Mouse (Mus musculus): ENCODE results near the gene Tacc3. TPM values are rescaled to one million over a fixed set of nuclear protein-coding genes. Genes with fewer than 3 reads are reported as not detected.

Tacc3 gene
- polyA plus RNA-seq, 1 experiment from 2014 or later = 125 TPM

GRCm38 (mm10) chr5:33709037-33709436, 51.1 kb downstream of the Tacc3 start:
- H3K27ac ChIP-seq (replicated peaks) = no peak overlapping the region
- ATAC-seq (ENCODE audit: extremely low read depth, insufficient number of reproducible peaks, low FRiP score, low TSS enrichment) = no peak
- no peaks in the 10 kb centered on the region; the same call in 1 of the 2 replicates for H3K27me3 ChIP-seq (replicated peaks)
- no peaks in the 10 kb centered on the region for H3K36me3 ChIP-seq
- H3K9me3 ChIP-seq = no peaks in the 10 kb centered on the region
- no peak overlapping the region for H3K9ac ChIP-seq
- no peak overlapping the region for H3K4me3 ChIP-seq
- WGBS = 14% methylated on average over 2 of the region's 2 CpGs
- no peak overlapping the region for H3K4me2 ChIP-seq
- H3K4me1 ChIP-seq = peaks cover 38% of the 10 kb centered on the region

DNA sequence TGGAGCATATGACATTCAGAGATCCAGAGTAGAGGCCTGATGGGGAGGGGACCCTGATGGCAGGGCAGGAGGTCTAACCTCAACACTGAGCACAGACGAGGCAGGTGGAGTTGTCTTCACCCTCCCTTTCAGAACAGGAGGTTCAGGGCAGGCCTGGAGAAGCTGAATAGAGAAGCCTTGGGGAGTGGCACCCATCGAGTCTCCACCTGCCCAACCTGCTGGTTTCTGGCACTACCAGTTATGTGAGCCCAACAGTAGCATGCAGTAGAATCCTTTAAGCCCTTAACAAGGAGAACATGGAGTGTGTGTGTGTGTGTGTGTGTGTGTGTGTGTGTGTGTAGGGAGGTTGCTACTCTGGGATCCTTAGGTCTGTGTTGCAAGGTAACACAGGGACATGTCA, 54.6 kb downstream of the Tacc3 start:
- Histone ChIP-seq H3K9me3 (no peaks in the 10 kb centered on the region), H3K27ac (replicated peaks) (no peak overlapping the region), H3K27me3 (replicated peaks) (no peaks in the 10 kb centered on the region; the same call in 1 of the 2 replicates), H3K36me3 (no peaks in the 10 kb centered on the region), H3K4me3 (no peak overlapping the region), H3K9ac (no peak overlapping the region), H3K4me1 (peaks cover 5% of the 10 kb centered on the region), H3K4me2 (no peak overlapping the region)
- 77% methylated on average over 2 of the region's 2 CpGs for WGBS
- ATAC-seq (ENCODE audit: extremely low read depth, insufficient number of reproducible peaks, low FRiP score, low TSS enrichment) = no peak

DNA sequence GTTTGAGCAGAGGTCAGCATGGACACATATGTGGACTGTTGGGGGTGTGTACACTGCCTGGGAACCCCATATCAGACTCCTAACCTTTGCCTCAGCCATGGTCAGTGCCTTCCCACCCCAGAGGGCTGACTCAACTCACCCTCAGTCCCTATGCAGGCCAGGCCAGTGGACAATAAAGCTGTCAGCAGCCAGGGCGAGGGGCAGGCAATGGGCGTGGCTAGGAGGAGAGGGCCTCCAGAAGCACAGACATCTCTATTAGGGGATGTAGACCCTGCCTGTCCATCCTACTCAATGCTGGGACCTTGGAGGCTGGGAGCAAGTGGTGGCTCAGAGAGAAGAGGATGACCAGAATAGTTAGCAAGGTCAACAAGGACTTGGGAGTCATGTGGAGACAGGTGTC, 57.3 kb downstream of the Tacc3 start:
- Histone ChIP-seq H3K27ac (replicated peaks) (no peak overlapping the region), H3K4me1 (peaks cover 12% of the 10 kb centered on the region), H3K9me3 (no peaks in the 10 kb centered on the region), H3K9ac (no peak overlapping the region), H3K4me3 (no peak overlapping the region), H3K4me2 (no peak overlapping the region), H3K27me3 (replicated peaks) (no peaks in the 10 kb centered on the region; the same call in 1 of the 2 replicates), H3K36me3 (no peaks in the 10 kb centered on the region)
- ATAC-seq (ENCODE audit: extremely low read depth, insufficient number of reproducible peaks, low FRiP score, low TSS enrichment) = no peak
- 36% methylated on average over 2 of the region's 2 CpGs for WGBS

GRCm38 (mm10) chr5:33716467-33716866, 58.5 kb downstream of the Tacc3 start:
- Histone ChIP-seq H3K36me3 (no peaks in the 10 kb centered on the region), H3K27me3 (replicated peaks) (no peaks in the 10 kb centered on the region; the same call in 1 of the 2 replicates), H3K4me1 (peaks cover 25% of the 10 kb centered on the region), H3K9ac (no peak overlapping the region), H3K9me3 (no peaks in the 10 kb centered on the region), H3K4me3 (no peak overlapping the region), H3K4me2 (no peak overlapping the region), H3K27ac (replicated peaks) (no peak overlapping the region)
- no peak for ATAC-seq (ENCODE audit: extremely low read depth, insufficient number of reproducible peaks, low FRiP score, low TSS enrichment)
- 77% methylated on average over 6 of the region's 6 CpGs for WGBS

DNA sequence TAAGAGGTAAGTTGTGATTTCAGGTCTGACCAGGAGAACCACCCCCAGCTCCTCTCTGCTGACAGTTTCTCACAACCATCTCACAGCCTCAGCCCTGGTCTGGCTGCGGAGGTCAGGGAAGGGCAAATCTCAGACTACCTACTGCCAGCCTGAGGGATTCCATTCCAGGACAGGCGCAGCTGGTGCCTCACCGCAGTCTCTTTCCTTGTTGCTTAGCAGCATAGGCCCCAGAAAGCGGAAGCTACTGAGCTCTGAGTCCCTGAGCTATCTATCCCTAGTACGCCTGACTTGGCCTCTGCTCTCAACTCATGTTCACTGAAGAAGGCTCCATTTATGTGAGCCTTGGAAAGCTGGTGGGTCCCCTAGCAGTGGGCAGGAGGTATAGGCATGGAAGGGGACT, 60.5 kb downstream of the Tacc3 start:
- WGBS = 43% methylated on average over 5 of the region's 5 CpGs
- Histone ChIP-seq H3K36me3 (no peaks in the 10 kb centered on the region), H3K9ac (0 out of 2 replicates have a peak overlapping the region, but pooled peaks have one; percentile 1), H3K27me3 (replicated peaks) (peaks cover 14% of the 10 kb centered on the region), H3K4me2 (no peak overlapping the region), H3K9me3 (no peaks in the 10 kb centered on the region), H3K4me1 (peaks cover 41% of the 10 kb centered on the region), H3K27ac (replicated peaks) (no peak overlapping the region), H3K4me3 (no peak overlapping the region)
- no peak for ATAC-seq (ENCODE audit: extremely low read depth, insufficient number of reproducible peaks, low FRiP score, low TSS enrichment)

GRCm38 (mm10) chr5:33720852-33721490, 63.0 kb downstream of the Tacc3 start:
- WGBS = 12% methylated on average over 8 of the region's 8 CpGs
- peak overlapping the region; percentile 100 for H3K4me2 ChIP-seq
- H3K9ac ChIP-seq = peak overlapping the region; percentile 86
- peaks cover 46% of the 10 kb centered on the region for H3K4me1 ChIP-seq
- peak; percentile 4; the same call in 1 of the 2 replicates for ATAC-seq (ENCODE audit: extremely low read depth, insufficient number of reproducible peaks, low FRiP score, low TSS enrichment)
- no peak overlapping the region for H3K27ac ChIP-seq (replicated peaks)
- H3K36me3 ChIP-seq = no peaks in the 10 kb centered on the region
- no peaks in the 10 kb centered on the region for H3K9me3 ChIP-seq
- H3K27me3 ChIP-seq (replicated peaks) = peaks cover 38% of the 10 kb centered on the region
- H3K4me3 ChIP-seq = peak overlapping the region; percentile 70

DNA sequence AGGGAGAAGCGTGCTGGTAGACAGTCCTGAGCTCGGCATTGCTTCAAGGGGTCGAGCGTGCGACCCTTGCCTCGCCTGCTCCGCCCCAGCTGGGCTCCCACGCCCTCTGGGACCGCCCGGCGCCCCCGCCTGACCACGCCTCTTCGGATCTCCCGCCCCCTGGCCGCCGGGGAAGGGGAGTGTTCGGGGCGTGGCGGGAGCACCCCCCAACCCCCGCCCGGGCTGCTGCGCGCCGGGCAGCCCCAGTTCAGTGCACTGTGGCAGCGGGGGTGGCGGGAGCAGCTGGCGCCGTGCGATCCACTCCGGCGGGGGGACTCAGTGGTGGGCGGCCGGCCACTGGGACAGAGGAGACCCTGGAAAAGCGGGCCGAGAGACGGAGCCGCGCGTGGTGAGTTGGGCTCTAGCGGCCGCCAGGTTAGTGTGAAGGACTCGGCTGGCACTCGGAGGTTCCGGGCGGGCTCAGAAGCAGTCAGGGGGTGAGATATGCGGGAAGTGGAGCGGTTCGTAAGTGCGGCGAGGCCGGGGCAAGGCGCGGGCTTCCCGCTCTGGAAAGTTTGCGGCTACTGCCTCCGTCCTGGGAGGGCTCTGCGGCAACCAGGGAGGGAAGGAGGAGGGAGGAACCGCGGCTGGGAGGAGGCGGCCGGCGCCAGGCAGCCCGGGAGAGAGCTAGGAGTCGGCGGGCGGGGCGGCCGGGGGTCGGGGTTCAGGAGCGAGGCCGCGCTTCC, 63.8 kb downstream of the Tacc3 start, which contains the start of gene Fgfr3:
Gene Fgfr3 (plus strand): TSS at position 134 of the 725 bp plus-strand sequence.
- Histone ChIP-seq H3K9ac (peak within 1 kb of the TSS; percentile 86), H3K4me3 (peak within 1 kb of the TSS; percentile 70), H3K9me3 (no peaks in the 10 kb centered on the region), H3K36me3 (no peaks in the 10 kb centered on the region), H3K27ac (replicated peaks) (peak within 1 kb of the TSS; percentile 36; the same call in 1 of the 2 replicates), H3K27me3 (replicated peaks) (peaks cover 44% of the 10 kb centered on the region), H3K4me1 (peaks cover 46% of the 10 kb centered on the region), H3K4me2 (peak within 1 kb of the TSS; percentile 100)
- peak; percentile 45 for ATAC-seq (ENCODE audit: extremely low read depth, insufficient number of reproducible peaks, low FRiP score, low TSS enrichment)
- WGBS = under 1% methylated on average over 66 of the region's 73 CpGs

DNA sequence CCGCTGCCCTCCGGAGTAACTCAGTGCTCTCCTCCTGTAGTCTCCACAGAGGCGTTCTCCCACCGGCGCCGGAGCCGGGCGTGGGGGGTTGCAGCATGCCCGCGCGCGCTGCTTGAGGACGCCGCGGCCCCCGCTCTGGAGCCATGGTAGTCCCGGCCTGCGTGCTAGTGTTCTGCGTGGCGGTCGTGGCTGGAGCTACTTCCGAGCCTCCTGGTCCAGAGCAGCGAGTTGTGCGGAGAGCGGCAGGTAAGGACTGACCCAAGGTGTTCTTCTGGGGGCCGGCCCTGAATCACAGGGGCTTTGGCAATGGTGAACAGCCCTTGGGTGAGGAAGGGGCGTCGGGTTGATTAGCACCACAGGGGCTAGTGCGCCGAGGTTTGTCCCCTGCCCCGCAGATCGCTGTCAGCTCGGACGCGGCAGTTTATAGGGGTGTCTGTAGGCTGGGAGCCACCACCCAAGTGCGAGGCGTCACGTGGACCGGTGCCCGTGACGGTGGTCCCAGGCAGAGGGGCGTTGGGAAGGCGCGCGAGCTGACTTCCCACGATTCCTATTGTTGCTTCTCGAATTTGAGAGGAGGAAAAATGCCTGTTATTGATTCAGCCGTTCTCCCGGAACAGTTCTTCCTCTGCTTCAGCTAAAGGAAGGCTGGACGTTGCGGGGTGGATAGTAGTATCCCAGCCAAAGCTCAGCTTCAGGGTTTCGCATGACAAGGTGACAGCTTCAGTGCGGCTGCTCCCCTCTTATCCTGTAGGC, 64.5 kb downstream of the Tacc3 start:
- under 1% methylated on average over 53 of the region's 53 CpGs for WGBS
- Histone ChIP-seq H3K9ac (peak overlapping the region; percentile 86), H3K4me3 (peak overlapping the region; percentile 70), H3K4me2 (peak overlapping the region; percentile 100), H3K27ac (replicated peaks) (peak overlapping the region; percentile 36; the same call in 1 of the 2 replicates), H3K36me3 (no peaks in the 10 kb centered on the region), H3K4me1 (peaks cover 46% of the 10 kb centered on the region), H3K27me3 (replicated peaks) (peaks cover 44% of the 10 kb centered on the region), H3K9me3 (no peaks in the 10 kb centered on the region)
- ATAC-seq (ENCODE audit: extremely low read depth, insufficient number of reproducible peaks, low FRiP score, low TSS enrichment) = no peak

- no peak for ATAC-seq (ENCODE audit: extremely low read depth, insufficient number of reproducible peaks, low FRiP score, low TSS enrichment)
- Histone ChIP-seq H3K9ac (peak overlapping the region; percentile 86), H3K4me1 (peaks cover 44% of the 10 kb centered on the region), H3K36me3 (no peaks in the 10 kb centered on the region), H3K27me3 (replicated peaks) (peaks cover 44% of the 10 kb centered on the region), H3K27ac (replicated peaks) (no peak overlapping the region), H3K4me2 (peak overlapping the region; percentile 100), H3K4me3 (peak overlapping the region; percentile 70), H3K9me3 (no peaks in the 10 kb centered on the region)
- WGBS = 1% methylated on average over 61 of the region's 61 CpGs
Observed at GRCm38 (mm10) chr5:33723019-33723640, 65.2 kb downstream of the Tacc3 start.

- no peak overlapping the region for H3K27ac ChIP-seq (replicated peaks)
- ATAC-seq (ENCODE audit: extremely low read depth, insufficient number of reproducible peaks, low FRiP score, low TSS enrichment) = no peak
- H3K4me2 ChIP-seq = peak overlapping the region; percentile 100
- no peaks in the 10 kb centered on the region for H3K36me3 ChIP-seq
- peaks cover 36% of the 10 kb centered on the region for H3K4me1 ChIP-seq
- 16% methylated on average over 36 of the region's 36 CpGs for WGBS
- H3K27me3 ChIP-seq (replicated peaks) = peaks cover 44% of the 10 kb centered on the region
- H3K4me3 ChIP-seq = peak overlapping the region; percentile 70
- peak overlapping the region; percentile 86 for H3K9ac ChIP-seq
- no peaks in the 10 kb centered on the region for H3K9me3 ChIP-seq
Observed at GRCm38 (mm10) chr5:33723641-33724465, 65.9 kb downstream of the Tacc3 start.
